Mouse (Mus musculus): ENCODE data around the gene Aaed1.

GRCm38 (mm10) chr13:64244685-64245261, 67.7 kb downstream of the Aaed1 start:
- TF ChIP-seq CTCF (conservative IDR thresholded peaks at IDR 0.05; ENCODE audit: low read length) (no peak), POU5F1 (IDR thresholded peaks at IDR 0.05; ENCODE audit: borderline replicate concordance, low read length) (no peak)
